Mouse (Mus musculus): ENCODE data around the gene D930020B18Rik.

The D930020B18Rik gene

DNA sequence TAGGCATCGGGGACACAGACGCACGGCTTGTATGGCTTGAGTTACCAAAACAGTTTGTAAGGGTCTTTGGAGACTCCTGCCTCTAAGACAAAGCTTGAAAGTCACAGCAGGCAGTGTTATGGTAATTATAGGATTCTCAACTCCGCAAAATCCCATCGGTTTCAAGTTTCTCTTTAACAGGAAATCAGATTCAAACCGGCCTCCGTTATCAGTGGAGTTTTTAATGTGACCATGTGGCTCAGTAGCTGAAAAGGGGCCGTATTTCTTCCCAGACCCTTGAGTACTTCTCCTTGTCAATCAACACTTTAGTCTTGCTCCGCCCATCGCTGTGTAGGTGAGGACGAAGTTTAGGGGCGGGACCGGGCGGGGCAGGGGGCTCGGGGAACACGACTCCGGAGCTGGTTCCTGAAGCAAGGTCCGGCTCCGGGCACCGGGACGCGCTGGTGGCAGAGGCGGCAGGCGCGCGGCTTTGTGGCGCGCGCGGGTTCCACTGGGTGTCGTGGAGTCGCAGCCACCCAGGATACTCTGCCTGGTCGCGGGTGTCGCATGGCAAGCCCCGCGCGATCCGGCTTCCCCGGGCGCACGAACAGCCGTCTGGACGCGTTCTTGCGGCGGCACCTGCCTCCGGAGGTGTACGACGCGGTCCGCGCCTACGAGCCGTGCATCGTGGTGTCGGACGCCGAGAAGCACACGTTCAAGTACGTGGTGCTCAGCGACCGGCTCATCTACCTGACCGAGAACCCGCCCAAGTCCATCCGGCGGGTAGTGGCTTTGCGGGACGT lies at the start of gene D930020B18Rik:
Gene D930020B18Rik, plus strand, starts transcription at position 317 of the 782 bp plus-strand sequence.
- DNase-seq (ENCODE audit: low read depth): peak; percentile 52

GRCm38 (mm10) chr10:121596580-121596979 lies 44.8 kb upstream of the D930020B18Rik start:
- no peak for DNase-seq (ENCODE audit: low read depth)

- DNase-seq (ENCODE audit: low read depth): no peak
These were observed 40.1 kb upstream of the D930020B18Rik start for GRCm38 (mm10) chr10:121601272-121601671.

- DNase-seq (ENCODE audit: low read depth): no peak
These were observed 37.8 kb upstream of the D930020B18Rik start for GRCm38 (mm10) chr10:121603556-121603955.

DNA sequence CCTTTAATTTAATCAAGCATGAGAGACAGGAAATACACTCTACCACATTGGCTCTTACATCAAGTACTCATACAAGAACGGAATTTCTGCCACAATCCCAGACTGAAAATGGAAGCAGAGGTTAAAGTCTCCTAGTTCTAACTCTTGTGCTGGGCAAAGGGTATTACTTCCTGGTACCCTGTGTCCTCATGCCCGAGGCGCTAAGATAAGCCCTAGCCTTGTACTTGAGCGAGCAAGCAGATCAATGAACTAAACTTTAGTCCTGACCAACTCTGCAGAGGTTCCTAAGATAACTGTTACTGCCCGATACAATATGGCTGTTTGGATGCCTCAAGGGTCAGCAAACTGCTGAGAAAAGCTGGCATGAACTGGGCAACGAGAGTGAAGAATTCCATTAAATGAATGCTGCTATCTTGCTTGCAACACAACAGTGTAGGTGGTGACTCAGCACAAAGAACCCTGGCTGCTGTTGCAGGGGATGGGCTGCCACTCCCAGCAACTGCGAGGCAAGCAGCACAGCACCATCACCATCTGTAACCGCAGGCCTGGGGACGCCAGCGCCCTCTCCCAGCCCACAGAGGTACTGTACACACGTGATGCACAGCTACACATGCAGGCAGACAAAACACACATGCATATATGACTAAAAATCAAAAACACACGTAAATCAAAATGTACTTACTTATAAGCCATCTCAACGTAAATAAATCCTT lies 36.6 kb upstream of the D930020B18Rik start:
- no peak for DNase-seq (ENCODE audit: low read depth)

DNA sequence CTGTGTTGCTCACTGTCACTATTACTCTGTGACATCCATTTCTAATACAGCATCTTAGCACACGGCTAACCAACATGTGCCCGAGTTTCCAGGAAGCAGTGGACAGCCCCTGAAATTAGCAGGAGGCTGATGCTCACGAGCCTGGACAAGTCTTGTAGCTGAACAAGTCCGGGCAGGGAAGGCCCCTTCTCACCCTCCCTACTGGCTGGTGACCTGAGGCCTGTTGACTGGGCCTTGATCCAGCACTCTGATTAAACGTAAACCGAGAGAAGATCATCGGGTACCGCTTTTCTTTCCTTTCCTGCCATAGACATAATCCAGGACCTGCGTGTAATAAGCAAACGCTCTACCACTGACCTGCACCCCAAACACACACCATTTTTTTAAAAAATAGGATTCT lies 33.2 kb upstream of the D930020B18Rik start:
- no peak for DNase-seq (ENCODE audit: low read depth)

GRCm38 (mm10) chr10:121611587-121611986 lies 29.8 kb upstream of the D930020B18Rik start:
- DNase-seq (ENCODE audit: low read depth): no peak

DNA sequence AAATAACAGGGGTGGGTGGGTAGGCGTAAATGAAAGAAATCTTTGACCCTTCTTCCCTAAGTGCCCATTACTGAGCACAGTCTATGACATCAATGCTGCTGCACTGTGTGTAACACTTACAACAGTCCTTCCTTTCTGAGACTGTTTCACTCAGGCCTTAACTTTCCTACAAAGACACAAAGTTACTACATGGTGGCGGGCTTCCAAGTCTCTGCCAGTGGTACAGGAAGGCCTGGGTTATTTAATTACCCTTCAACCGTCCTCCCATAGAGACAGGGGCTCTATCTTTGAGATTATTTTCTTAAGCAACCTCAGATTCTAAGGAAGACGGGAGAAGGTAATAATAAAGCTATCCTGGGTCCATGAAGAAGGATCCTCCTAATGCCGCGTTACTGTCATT lies 28.9 kb upstream of the D930020B18Rik start:
- DNase-seq (ENCODE audit: low read depth): no peak

DNA sequence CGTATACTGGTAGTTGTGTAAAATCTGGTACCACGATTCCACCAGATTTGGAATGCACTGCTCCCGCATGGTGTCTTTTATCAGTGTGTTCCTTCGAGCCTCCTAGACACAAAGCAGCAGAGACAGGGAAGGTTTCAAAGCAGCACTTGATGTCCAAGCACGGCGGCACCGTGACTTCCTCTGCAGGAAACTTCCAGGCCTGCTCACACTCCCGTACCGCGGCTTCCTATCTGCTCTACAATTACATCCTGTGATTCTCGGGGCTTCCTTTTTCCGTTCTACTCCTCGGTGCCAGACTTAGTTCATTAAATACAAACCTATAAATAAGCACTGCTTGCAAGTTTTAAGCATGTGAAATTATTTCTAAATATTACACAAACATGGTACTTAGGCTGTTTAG lies 27.8 kb upstream of the D930020B18Rik start:
- DNase-seq (ENCODE audit: low read depth): no peak

- DNase-seq (ENCODE audit: low read depth): no peak
These were observed 26.1 kb upstream of the D930020B18Rik start for GRCm38 (mm10) chr10:121615146-121615870.

- DNase-seq (ENCODE audit: low read depth): no peak
These were observed 25.5 kb upstream of the D930020B18Rik start for GRCm38 (mm10) chr10:121615935-121616334.

GRCm38 (mm10) chr10:121622431-121622830 lies 19.0 kb upstream of the D930020B18Rik start:
- no peak for DNase-seq (ENCODE audit: low read depth)

GRCm38 (mm10) chr10:121623670-121624069 lies 17.7 kb upstream of the D930020B18Rik start:
- DNase-seq (ENCODE audit: low read depth): no peak

GRCm38 (mm10) chr10:121625006-121625405 lies 16.4 kb upstream of the D930020B18Rik start:
- DNase-seq (ENCODE audit: low read depth): peak; percentile 37

GRCm38 (mm10) chr10:121625407-121626185 lies 15.8 kb upstream of the D930020B18Rik start:
- DNase-seq (ENCODE audit: low read depth): no peak

GRCm38 (mm10) chr10:121626186-121626882 lies 15.1 kb upstream of the D930020B18Rik start, which contains the start of gene Xpot:
TSS of gene Xpot (minus strand) at chr10:121626332.
- DNase-seq (ENCODE audit: low read depth): peak; percentile 97

DNA sequence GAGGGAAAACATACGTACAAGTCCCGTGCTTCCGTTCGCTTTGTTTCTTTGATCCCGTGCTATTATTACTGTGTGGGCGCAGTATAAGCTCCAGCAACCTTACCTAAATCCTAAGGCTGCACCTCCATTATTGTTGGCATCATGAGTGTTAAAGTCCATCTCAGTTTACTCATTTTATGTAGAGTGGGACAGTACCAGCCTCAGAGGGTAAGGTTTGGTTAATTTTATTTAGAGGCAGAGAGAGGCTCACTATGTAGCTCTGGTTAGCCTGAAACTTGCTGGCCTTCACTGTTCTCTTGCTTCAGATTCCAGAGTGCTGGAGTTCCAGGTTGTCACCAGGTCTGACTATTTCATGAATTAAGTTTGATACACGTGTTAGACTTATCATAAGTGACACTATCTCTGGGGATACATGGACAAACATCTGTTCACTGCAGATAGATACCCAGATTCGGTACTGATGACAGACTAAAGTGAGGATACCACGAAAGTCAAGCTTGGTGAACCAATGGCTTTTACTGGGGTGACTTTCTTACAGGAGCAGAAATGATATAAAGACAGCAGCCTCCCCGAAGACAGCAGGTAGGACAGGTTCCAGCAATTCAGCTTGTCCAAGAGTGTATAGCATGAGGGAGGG lies 14.1 kb upstream of the D930020B18Rik start:
- DNase-seq (ENCODE audit: low read depth): no peak

DNA sequence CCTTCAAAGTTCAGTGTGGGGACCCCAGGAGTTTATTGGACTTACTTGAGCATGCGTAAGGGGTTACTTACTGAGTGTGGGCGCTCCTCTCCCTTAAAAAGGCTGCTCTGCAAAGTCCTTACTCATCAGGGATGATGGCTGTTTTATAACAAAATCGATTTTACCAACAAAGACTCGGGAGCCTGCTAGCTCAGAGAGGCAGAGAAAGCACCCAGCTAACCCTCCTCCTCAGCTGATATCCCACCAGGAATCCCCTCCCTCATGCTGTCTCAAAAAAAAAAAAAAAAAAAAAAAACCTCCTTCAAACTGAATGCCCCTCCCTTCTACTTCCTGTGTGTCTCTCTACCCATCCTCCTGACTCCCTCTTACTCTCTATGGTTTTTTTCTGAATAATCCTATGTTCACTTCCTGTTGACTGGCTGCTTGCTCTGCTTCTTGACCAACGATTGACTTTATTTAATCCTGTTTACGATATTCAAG lies 12.8 kb upstream of the D930020B18Rik start:
- peak; percentile 26 for DNase-seq (ENCODE audit: low read depth)

DNA sequence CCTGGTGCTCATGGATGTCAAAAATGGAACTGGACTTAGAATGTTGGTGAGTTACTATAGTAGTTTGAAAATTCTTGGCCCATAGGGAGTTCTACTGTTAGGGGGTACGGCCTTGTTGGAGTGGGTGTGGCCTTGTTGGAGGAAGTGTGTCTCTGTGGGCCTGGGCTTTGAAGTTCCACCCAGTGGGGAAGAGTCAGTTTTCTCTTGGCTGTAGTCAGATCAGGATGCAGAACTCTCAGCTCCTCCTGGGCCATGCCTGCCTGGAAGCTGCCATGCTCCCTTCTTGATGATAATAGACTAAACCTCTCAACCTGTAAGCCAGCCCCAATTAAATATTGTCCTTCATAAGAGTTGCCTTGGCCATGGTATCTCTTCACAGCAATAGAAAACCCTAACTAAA lies 7.2 kb upstream of the D930020B18Rik start:
- DNase-seq (ENCODE audit: low read depth): no peak

DNA sequence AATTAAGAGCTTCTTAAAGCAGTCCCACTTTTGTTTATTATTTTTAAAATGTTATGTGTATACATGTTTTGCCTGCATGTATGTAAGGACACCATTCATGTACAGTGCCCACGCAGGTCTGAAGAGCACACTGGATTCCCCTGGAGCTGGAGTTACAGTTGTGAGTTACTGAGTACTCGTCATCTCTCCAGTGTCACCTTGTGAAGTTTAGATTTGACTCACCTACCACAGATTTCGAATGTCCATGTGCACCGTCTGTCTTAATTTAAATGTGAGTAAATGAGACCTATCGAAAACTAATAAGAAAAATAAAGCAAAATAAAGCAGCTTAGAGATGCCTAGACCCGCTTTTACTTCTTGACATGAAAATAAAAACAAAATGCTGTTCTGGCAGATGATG lies 5.1 kb upstream of the D930020B18Rik start:
- no peak for DNase-seq (ENCODE audit: low read depth)
